Mouse (Mus musculus): ENCODE results near the gene Ntf3.

DNA sequence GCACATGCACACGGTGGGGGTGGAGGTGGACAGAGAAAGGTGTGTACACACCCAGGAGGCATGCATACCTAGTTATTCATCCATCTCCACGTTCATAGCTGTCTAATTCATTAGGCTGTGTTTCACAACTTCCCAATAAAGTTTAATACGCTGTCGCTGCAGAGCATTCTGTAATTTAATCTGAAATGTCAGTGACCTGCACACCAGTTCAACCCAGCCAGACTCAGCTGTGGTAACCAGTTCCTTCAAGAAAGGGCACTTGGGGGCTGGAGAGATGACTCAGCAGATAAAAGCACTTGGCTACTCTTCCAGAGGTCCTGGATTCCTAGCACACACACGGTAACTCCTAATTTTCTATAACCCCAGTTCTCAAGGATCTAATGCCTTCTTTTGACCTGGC lies 69.2 kb downstream of the Ntf3 start:
- no peak for TF ChIP-seq CTCF (IDR thresholded peaks at IDR 0.05; ENCODE audit: insufficient read depth, low read depth, low read length)
- no peak for TF ChIP-seq POLR2A (IDR thresholded peaks at IDR 0.05; ENCODE audit: insufficient read depth, low read depth, low read length)

All from olfactory bulb, adult 2 months (tissue).